Mouse (Mus musculus) C2C12 (cell line): ENCODE measurements around the gene Wasf2.

Source experiments
- CEBPB ChIP-seq: IDR thresholded peaks from one replicate; pipeline ENCODE4 v1.6.1; 2011; ENCODE audit warnings: low read depth, mild to moderate bottlenecking, control low read depth, moderate library complexity
- CTCF ChIP-seq: IDR thresholded peaks from one replicate; pipeline ENCODE4 v1.5.1; 2011; ENCODE audit not compliant: control insufficient read depth, insufficient read depth, insufficient read length
- FOSL1 ChIP-seq: IDR thresholded peaks from one replicate; pipeline ENCODE4 v1.8.0; 2011; ENCODE audit warnings: mild to moderate bottlenecking, low read length; ENCODE audit not compliant: poor library complexity, insufficient read depth, severe bottlenecking
- MAX ChIP-seq: IDR thresholded peaks from one replicate; pipeline ENCODE4 v1.6.1; 2011; ENCODE audit warnings: mild to moderate bottlenecking, control low read depth
- MYOD1 ChIP-seq: IDR thresholded peaks from one replicate; pipeline ENCODE4 v1.6.1; 2011; ENCODE audit warnings: low read depth; ENCODE audit not compliant: control insufficient read depth, insufficient read length
- MYOG ChIP-seq: IDR thresholded peaks from one replicate; pipeline ENCODE4 v1.6.1; 2011; ENCODE audit not compliant: control insufficient read depth, insufficient read length; ENCODE audit errors: extremely low read depth
- USF1 ChIP-seq: IDR thresholded peaks from one replicate; pipeline ENCODE4 v1.6.1; 2011; ENCODE audit warnings: low read depth, mild to moderate bottlenecking, control low read depth, moderate library complexity

DNA sequence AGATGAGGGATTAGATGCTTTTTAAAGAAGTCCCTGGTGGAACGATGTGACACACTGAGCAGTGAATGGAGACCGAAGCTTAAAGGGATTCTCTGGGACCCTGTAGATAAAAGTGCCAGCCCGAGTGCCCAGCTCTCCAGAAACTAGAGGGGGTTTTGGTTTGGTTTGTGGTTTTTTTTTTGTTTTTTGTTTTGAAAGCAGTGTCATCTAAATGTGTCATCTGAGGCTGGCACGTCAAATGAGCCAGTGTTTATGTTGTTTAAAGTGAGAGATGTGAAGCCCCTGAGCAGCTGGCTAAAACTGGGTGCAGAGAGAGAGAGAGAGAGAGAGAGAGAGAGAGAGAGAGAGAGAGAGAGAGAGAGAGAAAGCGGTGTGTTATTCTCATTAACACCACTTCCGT lies 31.9 kb downstream of the Wasf2 start:
- TF ChIP-seq MYOD1: no peak
- TF ChIP-seq CTCF: no peak
- no peak for TF ChIP-seq MAX
- no peak for TF ChIP-seq MYOG
- no peak for TF ChIP-seq USF1
- TF ChIP-seq FOSL1: no peak
- no peak for TF ChIP-seq CEBPB
